Mouse (Mus musculus): ENCODE measurements around the gene Slc7a4.

DNA sequence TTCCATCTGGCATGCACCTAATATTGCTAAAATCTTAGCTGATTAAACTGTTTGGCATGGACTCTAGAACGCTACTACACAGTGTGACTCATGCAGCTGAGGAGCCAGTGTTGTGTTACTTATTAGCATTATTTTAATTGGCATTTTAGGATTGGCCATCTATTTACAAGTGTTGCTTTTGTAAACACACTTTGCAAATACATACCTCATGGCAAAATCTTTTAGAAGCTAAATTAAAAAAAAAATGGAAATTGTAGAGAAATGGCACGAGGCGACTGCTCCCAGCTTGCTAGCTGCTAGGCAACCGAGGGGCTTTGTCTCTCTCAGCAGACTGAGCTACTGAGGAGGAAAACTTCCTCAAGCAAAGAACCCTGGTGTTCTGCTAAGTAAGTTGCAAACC lies 21.9 kb upstream of the Slc7a4 start:
- TF ChIP-seq CTCF (IDR thresholded peaks at IDR 0.05; ENCODE audit: low read depth): no peak
- no peak for TF ChIP-seq EP300 (IDR thresholded peaks at IDR 0.05; ENCODE audit: low read depth)

Measured in heart, postnatal 0 days (tissue).